Mouse (Mus musculus) heart, adult 2 months (tissue): ENCODE measurements around the gene Pcgf2.

ENCODE experiments used
- CTCF ChIP-seq: fragments of 200-600 bp; IDR thresholded peaks from 2 replicates; pipeline ENCODE4 v1.8.1; 2022; ENCODE audit warnings: antibody characterized with exemption, mild to moderate bottlenecking, moderate library complexity
- EP300 ChIP-seq: fragments of 200-500 bp; IDR thresholded peaks from 2 replicates; pipeline ENCODE4 v1.6.1; 2011; ENCODE audit warnings: low read depth, low read length, control low read depth; ENCODE audit not compliant: insufficient read depth
- POLR2A ChIP-seq: fragments of 200-500 bp; IDR thresholded peaks from 2 replicates; pipeline ENCODE4 v1.6.1; 2011; ENCODE audit warnings: mild to moderate bottlenecking, low read depth, low read length, control low read depth; ENCODE audit not compliant: insufficient read depth

- TF ChIP-seq POLR2A, result no peak
- TF ChIP-seq CTCF, result no peak
- no peak for TF ChIP-seq EP300
These were observed 36.0 kb downstream of the Pcgf2 start for GRCm38 (mm10) chr11:97664339-97664665.
